Mouse (Mus musculus) forebrain, embryonic 15.5 days (tissue): ENCODE measurements around the gene Atp5g1. TPM values are rescaled to one million over a fixed set of nuclear protein-coding genes. Genes with fewer than 3 reads are reported as not detected.

Experiments used
- ATAC-seq: fragments of 200-750 bp; cut with Nextera tagmentation; replicated peaks from 2 replicates; pipeline ENCODE4 v1.8.0; 2017; ENCODE audit warnings: mild to moderate bottlenecking, moderate TSS enrichment, moderate library complexity
- H3K27ac ChIP-seq: fragments of 300-500 bp; sonication (generic); replicated peaks from 2 replicates; pipeline ENCODE4 v1.5.1; 2015; ENCODE audit warnings: mild to moderate bottlenecking, inconsistent platforms
- H3K27me3 ChIP-seq: fragments of 300-500 bp; sonication (generic); 2 replicates; pipeline ENCODE4 v1.6.1; 2015; ENCODE audit warnings: inconsistent platforms
- H3K36me3 ChIP-seq: fragments of 300-500 bp; sonication (generic); 2 replicates; pipeline ENCODE4 v1.6.1; 2015; ENCODE audit warnings: mild to moderate bottlenecking, inconsistent platforms
- H3K4me1 ChIP-seq: fragments of 300-500 bp; sonication (generic); 2 replicates; pipeline ENCODE4 v1.6.1; 2015; ENCODE audit warnings: inconsistent platforms
- H3K4me2 ChIP-seq: fragments of 300-500 bp; sonication (generic); replicated peaks from 2 replicates; pipeline ENCODE4 v1.6.1; 2015; ENCODE audit warnings: mild to moderate bottlenecking, inconsistent platforms
- H3K4me3 ChIP-seq: fragments of 300-500 bp; sonication (generic); 2 replicates; pipeline ENCODE4 v1.5.1; 2015; ENCODE audit warnings: mild to moderate bottlenecking, inconsistent platforms
- H3K9ac ChIP-seq: fragments of 300-500 bp; sonication (generic); replicated peaks from 2 replicates; pipeline ENCODE4 v1.6.1; 2015; ENCODE audit warnings: mild to moderate bottlenecking, inconsistent platforms
- H3K9me3 ChIP-seq: fragments of 300-500 bp; sonication (generic); 2 replicates; pipeline ENCODE4 v1.6.1; 2016; ENCODE audit warnings: inconsistent platforms
- WGBS: fragments of 180-500 bp; shearing (Covaris S2); methylation state at CpG from one replicate; pipeline ENCODE4 v1.1.7; 2015; ENCODE audit warnings: mixed read lengths; 5-methylcytosine and 5-hydroxymethylcytosine counted together
- polyA plus RNA-seq: library from polyadenylated mRNA; unstranded; fragments of >200 nt; fragmentation: Nextera tagmentation; extraction: Ambion mirVana; gene quantifications from 2 replicates; pipeline ENCODE4 v1.2.1, GENCODE M21; 2015

The Atp5g1 gene
- polyA plus RNA-seq, 1 experiment from 2014 or later, result 409 TPM

- no peak overlapping the region for H3K9ac ChIP-seq
- WGBS, result 75% methylated on average over 5 of the region's 5 CpGs
- no peak overlapping the region for H3K27ac ChIP-seq
These were observed 7.2 kb downstream of the Atp5g1 start for GRCm38 (mm10) chr11:96068231-96068630.

GRCm38 (mm10) chr11:96065215-96065911 is 10.1 kb downstream of the Atp5g1 start, which contains the start of gene Ube2z:
TSS of gene Ube2z (minus strand) at chr11:96065388.
- WGBS, result 4% methylated on average over 50 of the region's 50 CpGs
- no peaks in the 10 kb centered on the region for H3K27me3 ChIP-seq
- H3K9ac ChIP-seq, result peak within 1 kb of the TSS; percentile 96
- H3K4me1 ChIP-seq, result peaks cover 28% of the 10 kb centered on the region
- ATAC-seq, result peak; percentile 99
- H3K27ac ChIP-seq, result peak within 1 kb of the TSS; percentile 84
- H3K36me3 ChIP-seq, result peaks cover 10% of the 10 kb centered on the region
- H3K9me3 ChIP-seq, result no peaks in the 10 kb centered on the region
- peak within 1 kb of the TSS; percentile 92 for H3K4me2 ChIP-seq
- peak within 1 kb of the TSS; percentile 88 for H3K4me3 ChIP-seq

More at GRCm38 (mm10) chr11:96068231-96068630, 7.2 kb downstream of the Atp5g1 start:
- Histone ChIP-seq H3K36me3 (peaks cover 18% of the 10 kb centered on the region), H3K4me2 (no peak overlapping the region), H3K4me1 (peaks cover 18% of the 10 kb centered on the region), H3K9me3 (no peaks in the 10 kb centered on the region), H3K27me3 (no peaks in the 10 kb centered on the region), H3K4me3 (no peak overlapping the region)
- no peak for ATAC-seq

GRCm38 (mm10) chr11:96064521-96065214 is 10.8 kb downstream of the Atp5g1 start:
- H3K4me3 ChIP-seq, result peak overlapping the region; percentile 88
- H3K4me1 ChIP-seq, result peaks cover 28% of the 10 kb centered on the region
- peak overlapping the region; percentile 84 for H3K27ac ChIP-seq
- H3K9me3 ChIP-seq, result no peaks in the 10 kb centered on the region
- ATAC-seq, result peak; percentile 44
- 2% methylated on average over 40 of the region's 64 CpGs for WGBS
- H3K36me3 ChIP-seq, result peaks cover 13% of the 10 kb centered on the region
- no peaks in the 10 kb centered on the region for H3K27me3 ChIP-seq
- peak overlapping the region; percentile 92 for H3K4me2 ChIP-seq
- H3K9ac ChIP-seq, result peak overlapping the region; percentile 96

GRCm38 (mm10) chr11:96058309-96058708 is 17.2 kb downstream of the Atp5g1 start:
- Histone ChIP-seq H3K9me3 (no peaks in the 10 kb centered on the region), H3K36me3 (peaks cover 70% of the 10 kb centered on the region), H3K27me3 (no peaks in the 10 kb centered on the region), H3K4me2 (no peak overlapping the region), H3K9ac (no peak overlapping the region), H3K4me3 (no peak overlapping the region), H3K27ac (no peak overlapping the region), H3K4me1 (peaks cover 12% of the 10 kb centered on the region)
- WGBS, result 93% methylated on average over 4 of the region's 4 CpGs
- no peak for ATAC-seq

GRCm38 (mm10) chr11:96050854-96051253 is 24.6 kb downstream of the Atp5g1 start:
- Histone ChIP-seq H3K4me3 (no peak overlapping the region), H3K4me1 (no peaks in the 10 kb centered on the region), H3K9ac (no peak overlapping the region), H3K27ac (no peak overlapping the region), H3K9me3 (no peaks in the 10 kb centered on the region), H3K4me2 (no peak overlapping the region), H3K36me3 (peaks cover 86% of the 10 kb centered on the region), H3K27me3 (no peaks in the 10 kb centered on the region)
- WGBS, result 98% methylated on average over 3 of the region's 3 CpGs
- no peak for ATAC-seq

DNA sequence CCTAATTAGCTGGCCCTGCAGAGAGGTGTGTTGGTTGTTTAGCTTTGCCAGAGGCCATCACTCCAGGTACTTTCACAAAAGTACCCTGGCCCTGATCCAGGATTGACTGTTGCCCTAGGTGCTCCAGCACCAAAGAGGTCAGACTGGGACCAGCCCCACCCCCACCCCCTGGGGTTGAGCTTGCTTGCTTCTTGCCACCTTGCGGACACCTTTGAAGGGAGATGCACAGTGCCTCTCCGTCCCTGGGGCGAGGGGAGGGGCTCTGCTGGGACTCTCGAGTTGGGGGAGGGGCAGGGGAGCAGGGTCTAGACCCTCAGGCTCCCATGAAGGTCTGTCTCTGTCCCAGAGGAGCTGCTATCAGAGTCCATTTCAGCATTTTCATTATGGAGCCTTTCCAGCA is 25.5 kb downstream of the Atp5g1 start:
- Histone ChIP-seq H3K36me3 (peaks cover 83% of the 10 kb centered on the region), H3K9ac (no peak overlapping the region), H3K4me3 (no peak overlapping the region), H3K4me2 (no peak overlapping the region), H3K9me3 (no peaks in the 10 kb centered on the region), H3K27me3 (no peaks in the 10 kb centered on the region), H3K4me1 (no peaks in the 10 kb centered on the region), H3K27ac (no peak overlapping the region)
- WGBS, result 82% methylated on average over 4 of the region's 4 CpGs
- ATAC-seq, result no peak

DNA sequence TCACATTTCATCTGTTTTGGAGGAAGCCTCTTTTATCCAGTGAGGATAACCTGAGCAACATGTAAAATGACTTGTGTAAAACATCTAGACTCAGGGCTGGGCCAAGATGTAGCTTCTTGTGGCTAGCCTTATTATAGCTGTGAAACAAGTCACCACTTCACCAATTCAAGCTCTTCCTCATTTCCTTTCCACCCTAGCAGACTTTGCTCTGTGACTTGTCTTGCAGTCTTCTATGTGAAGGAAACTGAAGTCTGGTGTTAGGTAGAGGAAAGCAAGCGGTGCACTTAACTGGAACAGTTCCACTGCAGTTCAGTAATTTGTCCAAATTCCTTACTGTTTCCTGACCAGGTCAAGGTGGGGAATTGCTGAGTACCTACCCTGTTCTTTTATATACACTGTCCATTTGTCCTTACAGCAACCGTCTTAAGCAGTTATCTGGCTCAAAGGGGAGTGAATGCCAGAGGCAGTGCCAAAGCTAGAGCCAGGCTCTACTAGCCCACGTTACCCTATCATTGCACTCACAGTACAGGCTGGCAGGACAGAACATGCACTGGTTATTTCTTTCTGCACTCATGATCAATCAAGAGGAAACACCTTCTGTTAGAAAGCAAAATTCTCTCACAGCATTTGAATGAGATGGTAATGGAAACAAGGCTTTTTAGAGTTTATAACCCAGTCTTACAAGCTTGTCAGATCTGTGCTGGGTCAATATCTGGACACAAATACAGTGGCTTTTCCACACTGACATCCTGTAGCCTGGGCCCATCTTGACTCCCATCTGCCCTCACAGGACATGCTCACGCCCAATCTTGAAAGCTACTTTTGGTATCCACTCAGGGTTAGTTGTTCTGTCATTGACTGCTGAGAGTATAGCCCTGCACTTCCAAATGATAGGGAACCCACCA is 27.7 kb downstream of the Atp5g1 start:
- Histone ChIP-seq H3K4me2 (no peak overlapping the region), H3K27ac (no peak overlapping the region), H3K4me1 (no peaks in the 10 kb centered on the region), H3K9me3 (no peaks in the 10 kb centered on the region), H3K27me3 (no peaks in the 10 kb centered on the region), H3K4me3 (no peak overlapping the region), H3K9ac (no peak overlapping the region), H3K36me3 (peaks cover 81% of the 10 kb centered on the region)
- WGBS, result 88% methylated on average over 4 of the region's 4 CpGs
- no peak for ATAC-seq

- Histone ChIP-seq H3K9ac (no peak overlapping the region), H3K4me1 (no peaks in the 10 kb centered on the region), H3K4me3 (no peak overlapping the region), H3K27ac (no peak overlapping the region), H3K36me3 (peaks cover 75% of the 10 kb centered on the region), H3K4me2 (no peak overlapping the region), H3K27me3 (no peaks in the 10 kb centered on the region), H3K9me3 (no peaks in the 10 kb centered on the region)
- no peak for ATAC-seq
- 86% methylated on average over 2 of the region's 2 CpGs for WGBS
These were observed 28.7 kb downstream of the Atp5g1 start for GRCm38 (mm10) chr11:96046793-96047192.

DNA sequence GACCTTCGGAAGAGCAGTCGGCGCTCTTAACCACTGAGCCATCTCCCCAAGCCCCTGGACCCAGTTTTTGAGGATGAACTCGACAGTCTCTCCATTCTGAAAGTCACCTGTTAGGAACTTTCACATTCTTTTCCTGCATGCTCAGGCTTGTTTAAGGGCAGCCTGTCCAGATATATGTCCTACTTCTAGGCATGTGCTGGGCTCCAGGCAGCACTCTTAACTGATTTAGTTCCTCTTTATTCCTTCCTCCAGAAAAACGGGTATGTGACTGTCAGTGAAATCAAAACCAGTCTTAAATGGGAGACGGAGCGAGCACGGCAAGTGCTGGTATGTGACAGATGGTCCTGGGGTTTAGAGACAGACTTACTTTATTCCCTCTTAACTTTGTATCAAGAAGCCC is 29.4 kb downstream of the Atp5g1 start:
- Histone ChIP-seq H3K4me3 (no peak overlapping the region), H3K9me3 (no peaks in the 10 kb centered on the region), H3K9ac (no peak overlapping the region), H3K27ac (no peak overlapping the region), H3K27me3 (no peaks in the 10 kb centered on the region), H3K4me1 (no peaks in the 10 kb centered on the region), H3K4me2 (no peak overlapping the region), H3K36me3 (peaks cover 71% of the 10 kb centered on the region)
- WGBS, result 79% methylated on average over 8 of the region's 8 CpGs
- ATAC-seq, result no peak

DNA sequence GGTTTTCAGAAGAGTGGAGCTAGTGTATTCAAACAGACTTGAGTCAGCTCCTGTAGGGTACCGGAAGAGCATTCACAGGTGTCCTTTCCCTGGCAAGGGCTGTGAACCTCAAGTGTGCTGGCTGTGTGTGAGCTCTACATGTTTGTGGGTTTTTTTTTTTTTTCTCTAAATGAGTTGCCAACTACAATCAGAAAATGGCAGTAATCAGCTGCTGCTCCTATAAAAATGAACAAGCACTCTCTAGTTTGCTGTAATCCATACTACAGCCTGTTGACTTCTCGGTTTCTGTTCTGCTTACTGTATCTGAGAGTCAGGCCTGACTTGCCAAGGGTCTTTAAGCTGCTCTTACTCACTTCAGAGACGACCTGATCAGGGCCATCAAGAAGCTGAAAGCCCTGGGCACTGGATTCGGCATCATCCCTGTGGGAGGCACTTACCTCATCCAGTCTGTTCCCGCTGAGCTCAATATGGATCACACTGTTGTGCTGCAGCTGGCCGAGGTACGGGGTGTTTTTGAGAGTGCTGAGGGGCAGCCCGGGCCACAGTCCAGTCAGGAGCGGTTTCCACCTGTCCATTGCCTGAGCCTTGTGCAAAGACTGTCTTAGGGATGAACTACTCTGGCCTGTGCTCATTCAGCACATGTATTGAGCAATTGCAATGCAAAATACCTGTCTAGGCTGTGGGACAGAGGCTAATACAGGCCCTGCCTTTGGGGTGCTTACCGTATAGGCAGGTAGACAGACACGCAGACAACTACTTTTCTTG is 30.5 kb downstream of the Atp5g1 start:
- Histone ChIP-seq H3K27ac (no peak overlapping the region), H3K27me3 (no peaks in the 10 kb centered on the region), H3K4me3 (no peak overlapping the region), H3K4me1 (no peaks in the 10 kb centered on the region), H3K9ac (no peak overlapping the region), H3K4me2 (no peak overlapping the region), H3K36me3 (peaks cover 64% of the 10 kb centered on the region), H3K9me3 (no peaks in the 10 kb centered on the region)
- ATAC-seq, result no peak
- 91% methylated on average over 11 of the region's 11 CpGs for WGBS

- Histone ChIP-seq H3K27ac (no peak overlapping the region), H3K4me3 (no peak overlapping the region), H3K4me2 (no peak overlapping the region), H3K36me3 (peaks cover 24% of the 10 kb centered on the region), H3K4me1 (peaks cover 23% of the 10 kb centered on the region), H3K9ac (no peak overlapping the region), H3K27me3 (no peaks in the 10 kb centered on the region), H3K9me3 (no peaks in the 10 kb centered on the region)
- WGBS, result 97% methylated on average over 1 of the region's 1 CpGs
- ATAC-seq, result no peak
These were observed 36.9 kb downstream of the Atp5g1 start for GRCm38 (mm10) chr11:96038560-96038959.
